Mouse (Mus musculus) embryonic facial prominence, embryonic 13.5 days (tissue): ENCODE results near the gene Jmjd1c. TPM values are rescaled to one million over a fixed set of nuclear protein-coding genes. Genes with fewer than 3 reads are reported as not detected.

Source experiments
- ATAC-seq: fragments of 200-750 bp; cut with Nextera tagmentation; 2 replicates; pipeline ENCODE4 v1.8.0; 2017; ENCODE audit warnings: low read depth; ENCODE audit not compliant: insufficient number of reproducible peaks, insufficient read depth, low FRiP score, low TSS enrichment
- H3K27ac ChIP-seq: fragments of 300-500 bp; sonication (generic); 2 replicates; pipeline ENCODE4 v1.5.1; 2015; ENCODE audit warnings: moderate library complexity, mild to moderate bottlenecking, inconsistent platforms
- H3K27me3 ChIP-seq: fragments of 300-500 bp; sonication (generic); 2 replicates; pipeline ENCODE4 v1.6.1; 2015; ENCODE audit warnings: mild to moderate bottlenecking, inconsistent platforms
- H3K36me3 ChIP-seq: fragments of 300-500 bp; sonication (generic); 2 replicates; pipeline ENCODE4 v1.6.1; 2015; ENCODE audit warnings: mild to moderate bottlenecking, inconsistent platforms
- H3K4me1 ChIP-seq: fragments of 300-500 bp; sonication (generic); 2 replicates; pipeline ENCODE4 v1.6.1; 2015; ENCODE audit warnings: inconsistent platforms
- H3K4me2 ChIP-seq: fragments of 300-500 bp; sonication (generic); 2 replicates; pipeline ENCODE4 v1.6.1; 2015; ENCODE audit warnings: moderate library complexity, mild to moderate bottlenecking, inconsistent platforms
- H3K4me3 ChIP-seq: fragments of 300-500 bp; sonication (generic); 2 replicates; pipeline ENCODE4 v1.5.1; 2015; ENCODE audit warnings: mild to moderate bottlenecking, inconsistent platforms
- H3K9ac ChIP-seq: fragments of 300-500 bp; sonication (generic); 2 replicates; pipeline ENCODE4 v1.6.1; 2015; ENCODE audit warnings: mild to moderate bottlenecking, inconsistent platforms
- H3K9me3 ChIP-seq: fragments of 300-500 bp; sonication (generic); 2 replicates; pipeline ENCODE4 v1.6.1; 2016; ENCODE audit warnings: inconsistent platforms
- WGBS: fragments of 180-500 bp; shearing (Covaris S2); methylation state at CpG from one replicate; pipeline ENCODE4 v1.1.7; 2015; ENCODE audit warnings: mixed read lengths; 5-methylcytosine and 5-hydroxymethylcytosine counted together
- polyA plus RNA-seq: library from polyadenylated mRNA; unstranded; fragments of >200 nt; fragmentation: Nextera tagmentation; extraction: Ambion mirVana; gene quantifications from 2 replicates; pipeline ENCODE4 v1.2.1, GENCODE M21; 2015

Gene Jmjd1c
- polyA plus RNA-seq = 50.7 and 53.0 TPM in 2 replicates

- H3K9ac ChIP-seq = peak within 1 kb of the TSS; percentile 99
- peak within 1 kb of the TSS; percentile 99 for H3K27ac ChIP-seq
- peak within 1 kb of the TSS; percentile 88 for H3K4me3 ChIP-seq
- peak; percentile 85 for ATAC-seq
- no peaks in the 10 kb centered on the region for H3K9me3 ChIP-seq
- WGBS = under 1% methylated on average over 68 of the region's 73 CpGs
- H3K4me2 ChIP-seq = peak within 1 kb of the TSS; percentile 76
- peaks cover 34% of the 10 kb centered on the region for H3K4me1 ChIP-seq
- 0 out of 2 replicates have a peak, but pooled peaks cover 6% of the 10 kb centered on the region for H3K36me3 ChIP-seq
- no peaks in the 10 kb centered on the region for H3K27me3 ChIP-seq
Measured at GRCm38 (mm10) chr10:67095798-67096620, at the start of gene Jmjd1c. TSS of gene Jmjd1c (plus strand) at chr10:67096125.

DNA sequence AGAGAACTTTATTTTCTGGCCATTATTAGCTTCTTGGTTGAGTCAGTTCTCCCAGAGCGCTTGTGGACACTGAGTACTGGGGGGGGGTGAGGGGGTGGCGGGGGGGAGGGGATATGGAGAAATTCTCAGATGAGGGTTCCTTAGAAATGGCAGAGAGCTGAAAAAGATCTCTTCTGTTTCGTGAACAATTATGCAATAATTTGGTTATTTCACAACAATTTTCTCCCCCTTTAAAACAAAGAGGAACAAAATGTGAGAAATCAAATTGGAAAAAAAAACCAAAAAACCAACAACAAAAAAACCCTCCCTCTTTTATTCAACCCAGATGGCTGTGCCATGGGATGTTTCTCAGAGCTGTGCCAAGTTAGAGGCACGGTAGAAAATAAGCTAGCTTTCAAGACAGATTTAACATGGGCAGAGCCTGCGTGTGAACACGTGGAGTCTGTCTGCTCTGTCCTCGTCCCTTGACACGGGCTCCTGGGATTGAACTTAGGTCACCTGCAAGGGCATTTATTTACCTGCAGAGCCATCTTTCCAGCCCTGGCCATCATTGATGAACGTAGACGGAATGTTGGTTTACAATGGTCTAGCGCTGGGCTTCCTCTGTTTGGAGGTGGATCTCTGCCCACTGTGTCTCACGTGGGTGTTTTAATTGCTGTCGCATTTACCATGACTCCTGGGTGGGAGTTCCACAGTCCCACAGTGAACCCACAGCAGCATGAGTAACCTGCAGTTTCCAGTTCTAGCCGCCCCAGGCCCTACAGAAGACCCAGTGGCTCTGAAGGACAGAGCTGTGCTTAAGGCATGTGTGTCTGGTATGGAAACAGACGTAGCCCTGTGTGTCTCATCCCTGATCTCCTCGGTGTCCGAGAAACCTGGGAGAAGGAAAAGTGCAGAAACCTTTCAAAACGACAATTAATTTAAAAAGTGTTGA is 47.9 kb upstream of the Jmjd1c start:
- H3K9me3 ChIP-seq = no peaks in the 10 kb centered on the region
- H3K9ac ChIP-seq = no peak overlapping the region
- peak overlapping the region; percentile 48; the same call in 1 of the 2 replicates for H3K27ac ChIP-seq
- no peak overlapping the region for H3K4me2 ChIP-seq
- ATAC-seq = peak; percentile 67; the same call in 1 of the 2 replicates
- no peak overlapping the region for H3K4me3 ChIP-seq
- WGBS = 58% methylated on average over 18 of the region's 18 CpGs
- H3K4me1 ChIP-seq = peaks cover 46% of the 10 kb centered on the region
- H3K36me3 ChIP-seq = no peaks in the 10 kb centered on the region
- no peaks in the 10 kb centered on the region for H3K27me3 ChIP-seq

GRCm38 (mm10) chr10:67048871-67049615 is 46.9 kb upstream of the Jmjd1c start:
- 89% methylated on average over 13 of the region's 13 CpGs for WGBS
- no peaks in the 10 kb centered on the region for H3K36me3 ChIP-seq
- H3K27me3 ChIP-seq = no peaks in the 10 kb centered on the region
- no peak overlapping the region for H3K4me2 ChIP-seq
- peaks cover 51% of the 10 kb centered on the region for H3K4me1 ChIP-seq
- no peak overlapping the region for H3K4me3 ChIP-seq
- no peak overlapping the region for H3K9ac ChIP-seq
- no peak overlapping the region for H3K27ac ChIP-seq
- no peak for ATAC-seq
- H3K9me3 ChIP-seq = no peaks in the 10 kb centered on the region

GRCm38 (mm10) chr10:67049621-67050020 is 46.3 kb upstream of the Jmjd1c start:
- ATAC-seq = no peak

DNA sequence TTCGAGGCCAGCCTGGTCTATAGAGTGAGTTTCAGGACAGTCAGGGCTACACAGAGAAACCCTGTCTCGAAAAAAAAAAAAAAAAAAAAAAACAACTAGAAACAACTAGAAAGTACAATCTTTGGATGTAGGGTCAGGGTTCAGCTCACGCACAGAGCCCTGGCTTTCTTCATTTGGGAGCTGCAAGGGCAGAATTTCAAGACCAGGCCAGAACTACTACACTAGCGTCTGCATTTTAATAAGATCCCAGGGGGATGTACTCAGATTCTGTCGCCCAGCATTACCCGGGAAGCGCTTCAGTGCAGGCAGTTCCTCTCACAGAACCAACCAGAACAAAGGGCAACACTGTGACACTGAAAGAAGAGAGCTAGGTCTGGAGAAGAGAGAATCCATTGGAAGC is 45.2 kb upstream of the Jmjd1c start:
- Histone ChIP-seq H3K27ac (no peak overlapping the region), H3K9me3 (no peaks in the 10 kb centered on the region), H3K36me3 (no peaks in the 10 kb centered on the region), H3K9ac (no peak overlapping the region), H3K4me2 (no peak overlapping the region), H3K27me3 (no peaks in the 10 kb centered on the region), H3K4me1 (peaks cover 43% of the 10 kb centered on the region), H3K4me3 (no peak overlapping the region)
- no peak for ATAC-seq
- 59% methylated on average over 7 of the region's 7 CpGs for WGBS

More at GRCm38 (mm10) chr10:67049621-67050020, 46.3 kb upstream of the Jmjd1c start:
- H3K9ac ChIP-seq = no peak overlapping the region
- no peaks in the 10 kb centered on the region for H3K9me3 ChIP-seq
- no peak overlapping the region for H3K4me3 ChIP-seq
- H3K4me2 ChIP-seq = no peak overlapping the region
- H3K4me1 ChIP-seq = peaks cover 49% of the 10 kb centered on the region
- WGBS = 94% methylated on average over 7 of the region's 7 CpGs
- H3K27ac ChIP-seq = no peak overlapping the region
- H3K27me3 ChIP-seq = no peaks in the 10 kb centered on the region
- H3K36me3 ChIP-seq = no peaks in the 10 kb centered on the region

GRCm38 (mm10) chr10:67051466-67051865 is 44.5 kb upstream of the Jmjd1c start:
- Histone ChIP-seq H3K36me3 (no peaks in the 10 kb centered on the region), H3K4me3 (no peak overlapping the region), H3K4me2 (no peak overlapping the region), H3K9me3 (no peaks in the 10 kb centered on the region), H3K27ac (peak overlapping the region; percentile 16; the same call in 1 of the 2 replicates), H3K27me3 (no peaks in the 10 kb centered on the region), H3K9ac (no peak overlapping the region), H3K4me1 (peaks cover 47% of the 10 kb centered on the region)
- WGBS = 38% methylated on average over 5 of the region's 5 CpGs
- no peak for ATAC-seq

DNA sequence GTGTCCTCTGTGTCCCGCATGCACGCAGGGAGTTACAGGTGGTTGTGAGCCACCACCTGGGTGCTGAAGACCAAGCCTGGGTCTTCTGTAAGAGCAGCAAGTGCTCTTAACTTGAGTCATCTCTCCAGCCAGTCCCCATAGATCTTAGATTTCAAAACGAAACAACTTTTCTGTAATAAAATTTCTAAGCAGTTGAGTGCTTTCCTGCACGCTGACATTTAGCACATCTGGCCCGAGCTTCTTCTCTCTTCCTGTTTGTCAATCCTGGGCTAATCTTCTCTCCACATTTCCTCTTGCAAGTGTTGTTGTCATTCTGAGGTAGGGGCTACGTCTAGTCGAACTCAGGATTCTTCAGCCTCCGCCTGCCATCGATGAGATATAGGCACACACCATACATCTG is 43.5 kb upstream of the Jmjd1c start:
- Histone ChIP-seq H3K4me1 (peaks cover 51% of the 10 kb centered on the region), H3K9me3 (no peaks in the 10 kb centered on the region), H3K4me2 (no peak overlapping the region), H3K36me3 (no peaks in the 10 kb centered on the region), H3K27me3 (no peaks in the 10 kb centered on the region), H3K27ac (no peak overlapping the region), H3K4me3 (no peak overlapping the region), H3K9ac (no peak overlapping the region)
- no peak for ATAC-seq
- 77% methylated on average over 9 of the region's 9 CpGs for WGBS

GRCm38 (mm10) chr10:67053475-67053874 is 42.5 kb upstream of the Jmjd1c start:
- WGBS = 29% methylated on average over 9 of the region's 9 CpGs

DNA sequence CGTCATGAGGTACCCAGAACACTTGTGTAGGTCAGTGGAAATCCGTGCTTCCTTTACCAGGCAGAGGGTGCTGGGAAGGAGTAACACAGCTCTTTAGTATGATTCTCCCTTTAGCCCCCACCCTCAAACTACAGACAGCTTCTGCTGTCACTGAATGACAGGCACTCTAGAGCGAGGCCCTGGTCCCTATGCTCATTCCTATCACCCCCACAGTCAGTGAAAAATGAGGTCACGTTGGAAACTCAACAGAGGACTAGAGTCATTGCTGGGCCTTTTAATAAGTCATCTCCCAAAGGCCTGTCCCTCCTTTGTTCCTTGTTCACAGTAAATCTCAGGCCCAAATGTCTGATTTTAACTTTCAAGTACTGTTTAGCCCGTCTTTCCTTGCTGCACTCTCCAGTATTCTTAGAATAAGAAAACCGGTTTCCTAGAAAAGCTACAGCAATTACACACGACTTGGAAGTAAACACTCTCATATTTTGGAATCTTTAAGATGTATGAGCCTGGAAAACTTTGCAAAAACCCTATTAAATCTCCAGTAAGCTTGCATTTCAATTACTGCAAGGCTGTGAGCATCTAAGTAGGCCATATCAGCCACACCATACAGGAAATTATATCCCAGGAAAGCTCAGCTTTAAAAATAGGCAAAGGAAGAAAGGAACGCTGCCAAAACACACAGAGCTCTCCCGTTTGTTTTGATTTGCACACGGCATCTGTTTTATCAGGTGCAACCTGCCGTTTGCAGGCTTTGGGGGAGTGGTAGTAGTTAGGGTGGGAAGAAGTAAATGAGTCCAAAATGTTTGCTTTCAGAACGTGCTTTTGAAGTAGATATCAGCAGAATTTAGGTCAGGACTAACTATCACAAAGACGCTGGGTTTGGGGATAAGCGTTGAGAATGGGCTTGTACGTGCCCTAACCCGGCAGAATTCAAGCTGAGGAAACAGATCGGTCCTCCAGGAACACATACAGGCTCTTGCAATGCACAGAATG is 39.8 kb upstream of the Jmjd1c start:
- Histone ChIP-seq H3K4me1 (peaks cover 52% of the 10 kb centered on the region), H3K4me3 (no peak overlapping the region), H3K4me2 (peak overlapping the region; percentile 14; the same call in 1 of the 2 replicates), H3K27me3 (no peaks in the 10 kb centered on the region), H3K36me3 (no peaks in the 10 kb centered on the region), H3K27ac (peak overlapping the region; percentile 76), H3K9ac (no peak overlapping the region), H3K9me3 (no peaks in the 10 kb centered on the region)
- ATAC-seq = no peak
- 48% methylated on average over 17 of the region's 17 CpGs for WGBS

More at GRCm38 (mm10) chr10:67053475-67053874, 42.5 kb upstream of the Jmjd1c start:
- H3K9me3 ChIP-seq = no peaks in the 10 kb centered on the region
- H3K4me1 ChIP-seq = peaks cover 51% of the 10 kb centered on the region
- no peak overlapping the region for H3K4me2 ChIP-seq
- no peak overlapping the region for H3K9ac ChIP-seq
- no peaks in the 10 kb centered on the region for H3K36me3 ChIP-seq
- no peaks in the 10 kb centered on the region for H3K27me3 ChIP-seq
- H3K4me3 ChIP-seq = no peak overlapping the region
- ATAC-seq = no peak
- no peak overlapping the region for H3K27ac ChIP-seq

DNA sequence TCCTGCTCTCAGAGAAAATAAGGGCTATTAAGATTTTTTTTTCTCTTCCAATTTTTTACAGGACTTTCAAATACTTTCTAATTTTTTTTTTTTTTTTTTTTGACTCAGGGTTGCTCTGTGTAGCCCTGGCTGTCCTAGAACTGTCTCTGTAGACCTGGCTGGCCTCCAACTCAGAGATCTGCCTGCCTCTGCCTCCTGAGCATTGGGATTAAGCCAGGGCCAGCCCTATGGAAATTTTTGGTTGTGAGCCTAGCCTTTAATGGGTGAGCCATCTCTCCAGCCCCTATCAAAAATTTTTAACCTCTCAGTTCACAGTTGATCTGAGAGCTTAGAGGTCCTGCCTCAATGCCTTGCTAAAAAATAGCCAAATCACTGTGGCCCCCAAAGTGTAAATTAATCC is 38.7 kb upstream of the Jmjd1c start:
- Histone ChIP-seq H3K27me3 (no peaks in the 10 kb centered on the region), H3K9ac (no peak overlapping the region), H3K4me2 (no peak overlapping the region), H3K27ac (no peak overlapping the region), H3K36me3 (no peaks in the 10 kb centered on the region), H3K4me1 (peaks cover 54% of the 10 kb centered on the region), H3K9me3 (no peaks in the 10 kb centered on the region), H3K4me3 (no peak overlapping the region)
- no peak for ATAC-seq
